Mouse (Mus musculus): ENCODE data around the gene Dpp9.

- TF ChIP-seq TAL1 (IDR thresholded peaks at IDR 0.05; ENCODE audit: low read length) (no peak), GATA1 (IDR thresholded peaks at IDR 0.05; ENCODE audit: low read length) (no peak)
Measured at GRCm38 (mm10) chr17:56146131-56146530, 72.6 kb downstream of the Dpp9 start.

All from erythroblast, embryonic 14.5 days (primary cell).